Mouse (Mus musculus) liver, postnatal 0 days (tissue): ENCODE measurements around the gene Asic4.

Experiments used
- CTCF ChIP-seq: sonication (generic); IDR thresholded peaks from 2 replicates; pipeline ENCODE4 v1.5.1; 2016; ENCODE audit warnings: antibody characterized with exemption, low read depth
- EP300 ChIP-seq: IDR thresholded peaks from 2 replicates; pipeline ENCODE4 v1.6.1; 2016; ENCODE audit warnings: antibody characterized with exemption, low read depth, mild to moderate bottlenecking

GRCm38 (mm10) chr1:75499441-75499840 lies 49.2 kb downstream of the Asic4 start:
- TF ChIP-seq CTCF (peak; percentile 54), EP300 (no peak)
